Mouse (Mus musculus) MEL (cell line): Measurements from ENCODE around the gene Chuk. TPM values are rescaled to one million over a fixed set of nuclear protein-coding genes. Genes with fewer than 3 reads are reported as not detected.

ENCODE experiments used
- DNase-seq: peaks from one replicate; pipeline ENCODE4 v3.0.0; 2011; ENCODE audit warnings: low read depth, low spot score
- H3K27ac ChIP-seq: 2 replicates; pipeline ENCODE4 v1.5.1; 2012; ENCODE audit warnings: low read depth, mild to moderate bottlenecking, control low read depth, low read length, moderate library complexity; ENCODE audit not compliant: control insufficient read depth
- H3K27me3 ChIP-seq, 2 experiments: fragments of 150-350 bp in 1 of 2; sonication (generic) in 1 of 2; 2 replicates each; pipeline ENCODE4 v1.6.1; 2012; ENCODE audit warnings: low read length in 2 of 2, mild to moderate bottlenecking in 2 of 2, improper control_type of control experiment in 1 of 2, moderate library complexity in 1 of 2; ENCODE audit not compliant: insufficient read depth in 2 of 2, control insufficient read depth in 1 of 2
- H3K36me3 ChIP-seq, 2 experiments: 2 replicates each; pipeline ENCODE4 v1.6.1; 2012 to 2014; ENCODE audit warnings: low read length in 2 of 2, improper control_type of control experiment in 1 of 2, inconsistent platforms in 1 of 2, mild to moderate bottlenecking in 1 of 2; ENCODE audit not compliant: insufficient read depth in 2 of 2, control insufficient read depth in 1 of 2
- H3K4me1 ChIP-seq, 2 experiments: fragments of 150-350 bp in 1 of 2; sonication (generic) in 1 of 2; 2 replicates each; pipeline ENCODE4 v1.6.1; 2012; ENCODE audit warnings: low read length in 2 of 2, improper control_type of control experiment in 1 of 2, mild to moderate bottlenecking in 1 of 2; ENCODE audit not compliant: insufficient read depth in 2 of 2, control insufficient read depth in 1 of 2
- H3K4me3 ChIP-seq, 2 experiments: fragments of 150-350 bp in 1 of 2; sonication (generic) in 1 of 2; 2 replicates each; pipeline ENCODE4 v1.5.1; 2012; ENCODE audit warnings: low read depth in 2 of 2, low read length in 2 of 2, mild to moderate bottlenecking in 2 of 2, moderate library complexity in 2 of 2, control low read depth in 1 of 2, improper control_type of control experiment in 1 of 2; ENCODE audit not compliant: control insufficient read depth in 1 of 2, insufficient read depth in 1 of 2
- H3K79me2 ChIP-seq: 2 replicates; pipeline ENCODE4 v1.6.1; 2012; ENCODE audit warnings: mild to moderate bottlenecking, low read length, moderate library complexity; ENCODE audit not compliant: control insufficient read depth, poor library complexity, insufficient read depth
- H3K9ac ChIP-seq: 2 replicates; pipeline ENCODE4 v1.6.1; 2012; ENCODE audit warnings: low read depth, mild to moderate bottlenecking, control low read depth, low read length, moderate library complexity; ENCODE audit not compliant: control insufficient read depth, poor library complexity, severe bottlenecking
- H3K9me3 ChIP-seq: fragments of 150-350 bp; sonication (generic); replicated peaks from 2 replicates; pipeline ENCODE4 v1.6.1; 2012; ENCODE audit warnings: mild to moderate bottlenecking, low read length, improper control_type of control experiment, moderate library complexity; ENCODE audit not compliant: insufficient read depth
- BHLHE40 ChIP-seq: IDR thresholded peaks from 2 replicates; pipeline ENCODE4 v1.6.1; 2012; ENCODE audit warnings: low read depth, mild to moderate bottlenecking, inconsistent platforms, low read length, improper control_type of control experiment, borderline replicate concordance
- CTCF ChIP-seq, 3 experiments: IDR thresholded peaks in 2 of 3; conservative IDR thresholded peaks in 1 of 3; 2 replicates each; pipeline ENCODE4 v1.5.1; 2011 to 2012; ENCODE audit warnings: low read length in 3 of 3, low read depth in 2 of 3, mild to moderate bottlenecking in 2 of 3, improper control_type of control experiment in 1 of 3, inconsistent platforms in 1 of 3, mixed read lengths in 1 of 3, moderate library complexity in 1 of 3; ENCODE audit not compliant: control insufficient read depth in 1 of 3, insufficient read depth in 1 of 3, poor library complexity in 1 of 3, severe bottlenecking in 1 of 3
- ELF1 ChIP-seq: IDR thresholded peaks from 2 replicates; pipeline ENCODE4 v1.6.1; 2014; ENCODE audit warnings: low read depth, mild to moderate bottlenecking, inconsistent platforms, low read length, improper control_type of control experiment, moderate library complexity
- GABPA ChIP-seq: IDR thresholded peaks from 2 replicates; pipeline ENCODE4 v1.6.1; 2012; ENCODE audit warnings: low read depth, mild to moderate bottlenecking, inconsistent platforms, low read length, improper control_type of control experiment, moderate library complexity
- JUND ChIP-seq: IDR thresholded peaks from 2 replicates; pipeline ENCODE4 v1.6.1; 2011; ENCODE audit warnings: low read depth, mild to moderate bottlenecking, improper control_type of control experiment, low read length
- KAT2A ChIP-seq: conservative IDR thresholded peaks from 2 replicates; pipeline ENCODE4 v1.6.1; 2012; ENCODE audit warnings: low read depth, low read length, improper control_type of control experiment, inconsistent platforms
- MAFK ChIP-seq: IDR thresholded peaks from 2 replicates; pipeline ENCODE4 v1.6.1; 2011; ENCODE audit warnings: low read depth, mild to moderate bottlenecking, low read length, improper control_type of control experiment, borderline replicate concordance
- MAZ ChIP-seq: IDR thresholded peaks from 2 replicates; pipeline ENCODE4 v1.6.1; 2012; ENCODE audit warnings: low read depth, mild to moderate bottlenecking, inconsistent platforms, low read length, improper control_type of control experiment
- MYB ChIP-seq: IDR thresholded peaks from 2 replicates; pipeline ENCODE4 v1.6.1; 2011; ENCODE audit warnings: mild to moderate bottlenecking, low read depth, low read length, improper control_type of control experiment
- POLR2AphosphoS2 ChIP-seq: IDR thresholded peaks from 2 replicates; pipeline ENCODE4 v1.6.1; 2011; ENCODE audit warnings: low read length, improper control_type of control experiment
- POLR2AphosphoS5 ChIP-seq: IDR thresholded peaks from 2 replicates; pipeline ENCODE4 v1.6.1; 2012; ENCODE audit warnings: low read depth, borderline replicate concordance, mild to moderate bottlenecking, inconsistent platforms, low read length, moderate library complexity, mixed read lengths
- RAD21 ChIP-seq: IDR thresholded peaks from 2 replicates; pipeline ENCODE4 v1.6.1; 2011; ENCODE audit warnings: mild to moderate bottlenecking, low read depth, low read length, improper control_type of control experiment
- SMC3 ChIP-seq: IDR thresholded peaks from 2 replicates; pipeline ENCODE4 v1.6.1; 2011; ENCODE audit warnings: low read depth, low read length, improper control_type of control experiment
- TBP ChIP-seq: IDR thresholded peaks from 2 replicates; pipeline ENCODE4 v1.8.0; 2011; ENCODE audit warnings: low read depth, low read length, improper control_type of control experiment
- UBTF ChIP-seq: IDR thresholded peaks from 2 replicates; pipeline ENCODE4 v1.6.1; 2012; ENCODE audit warnings: low read depth, mild to moderate bottlenecking, inconsistent platforms, low read length, improper control_type of control experiment, moderate library complexity, borderline replicate concordance; ENCODE audit not compliant: insufficient read depth
- USF1 ChIP-seq: IDR thresholded peaks from 2 replicates; pipeline ENCODE4 v1.6.1; 2014; ENCODE audit warnings: low read depth, mild to moderate bottlenecking, inconsistent platforms, low read length, improper control_type of control experiment, moderate library complexity
- ZKSCAN1 ChIP-seq: IDR thresholded peaks from 2 replicates; pipeline ENCODE4 v1.6.1; 2012; ENCODE audit warnings: low read depth, mild to moderate bottlenecking, inconsistent platforms, low read length, improper control_type of control experiment, moderate library complexity
- polyA plus RNA-seq, 2 experiments: library from polyadenylated mRNA; stranded (reverse) in 1 of 2; unstranded in 1 of 2; fragments of >175 nt in 1 of 2; fragments of >200 nt in 1 of 2; gene quantifications; 2 replicates each; pipeline versions ENCODE4 v1.2.1 to v1.2.4; 2012; ENCODE audit warnings: low replicate concordance in 2 of 2, low read depth in 1 of 2; ENCODE audit not compliant: insufficient read length in 2 of 2, insufficient read depth in 1 of 2, missing spikeins in 1 of 2
- total RNA-seq: library from RNA; depleted of rRNA; stranded (reverse); fragments of 300-350 nt; gene quantifications from 2 replicates; pipeline ENCODE4 v1.2.3, GENCODE M21; 2012

Gene Chuk
- total and polyA plus RNA-seq, 3 experiments, result 50.5 to 463 (median 58.3) TPM

DNA sequence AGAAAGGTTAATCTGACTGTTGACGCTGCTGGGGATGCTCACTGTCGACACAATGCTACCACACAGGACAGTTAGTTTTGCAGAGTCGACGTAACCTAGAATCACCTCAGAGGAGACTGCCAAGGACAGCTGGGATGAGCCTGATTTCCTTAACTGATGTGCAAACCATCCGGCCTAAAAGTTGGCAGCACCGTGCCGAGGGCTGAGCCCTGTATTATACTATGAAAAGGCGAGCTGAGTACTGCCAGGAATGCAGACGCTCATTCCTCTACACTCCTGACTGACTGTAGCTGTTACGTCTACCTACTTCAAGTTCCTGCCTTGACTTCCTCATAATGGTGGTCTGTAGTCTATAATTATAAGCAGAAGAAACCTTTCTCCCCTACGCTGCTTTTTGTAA, 32.3 kb downstream of the Chuk start:
- DNase-seq, result no peak
- Histone ChIP-seq H3K27me3 (no peaks in the 10 kb centered on the region), H3K79me2 (no peaks in the 10 kb centered on the region), H3K4me1 (peaks cover 0 to 3% of the 10 kb centered on the region in 2 experiments; a peak in 3 of 4 replicates), H3K36me3 (peaks cover 4 to 30% of the 10 kb centered on the region in 2 experiments; a peak in 3 of 4 replicates), H3K4me3 (no peak overlapping the region), H3K9me3 (no peaks in the 10 kb centered on the region), H3K9ac (no peak overlapping the region), H3K27ac (no peak overlapping the region)
- TF ChIP-seq RAD21 (no peak), ZKSCAN1 (no peak), BHLHE40 (no peak), UBTF (no peak), GABPA (no peak), USF1 (no peak), POLR2AphosphoS5 (no peak), CTCF (IDR thresholded peaks at IDR 0.05 in 2 of 3, conservative IDR thresholded peaks at IDR 0.05 in 1 of 3; ENCODE audit: control insufficient read depth in 1 of 3, insufficient read depth in 1 of 3, low read depth in 2 of 3, low read length in 3 of 3, poor library complexity in 1 of 3, severe bottlenecking in 1 of 3) (no peak), TBP (no peak), JUND (no peak), MAFK (no peak), POLR2AphosphoS2 (no peak), MAZ (no peak), KAT2A (no peak), SMC3 (no peak), MYB (no peak)

DNA sequence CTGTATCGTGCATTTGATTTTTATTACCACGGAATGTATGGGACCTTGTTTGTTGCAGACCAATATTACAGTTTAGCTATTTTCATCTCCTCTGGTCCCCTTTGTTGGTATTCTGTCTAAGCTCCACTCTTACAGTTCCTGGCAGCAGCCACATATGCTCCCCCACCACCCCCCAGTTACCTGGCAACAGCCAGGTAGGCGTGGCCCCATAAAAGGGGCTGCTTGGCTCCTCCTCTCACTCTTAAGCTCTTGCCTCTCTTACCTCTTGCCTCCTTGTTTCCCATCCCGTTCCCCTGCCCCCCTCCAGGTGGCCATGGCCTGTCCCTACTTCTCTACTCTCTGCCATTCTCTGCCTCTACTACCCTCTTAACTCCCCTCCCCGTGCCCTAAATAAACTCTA, 36.1 kb downstream of the Chuk start:
- Histone ChIP-seq H3K36me3 (peaks cover 19 to 23% of the 10 kb centered on the region in 2 experiments), H3K9me3 (no peaks in the 10 kb centered on the region), H3K4me1 (peaks cover 8 to 12% of the 10 kb centered on the region in 2 experiments; a peak in 2 of 4 replicates), H3K27ac (no peak overlapping the region), H3K79me2 (peaks cover 23% of the 10 kb centered on the region), H3K9ac (no peak overlapping the region), H3K4me3 (no peak overlapping the region), H3K27me3 (no peaks in the 10 kb centered on the region)
- TF ChIP-seq ELF1, result no peak
- TF ChIP-seq RAD21, result no peak
- peak; percentile 21 for DNase-seq
